In genomic region chr9:52168686-52169270, GRCm38 (mm10) we compare ENCODE assay signal across 8 mouse cellular contexts. TPM values are rescaled to one million over a fixed set of nuclear protein-coding genes. Genes with fewer than 3 reads are reported as not detected.
DNase-seq lines count a peak whose midpoint lies in the region; ATAC-seq and TF ChIP-seq lines count a peak whose summit lies in the region.

No protein-coding gene starts in this region.

- peak overlapping the region; percentile 99 for H3K9ac ChIP-seq in heart, embryonic 15.5 days
- H3K9ac ChIP-seq in liver, postnatal 0 days (replicated peaks), result peak overlapping the region; percentile 75

- H3K4me3 ChIP-seq in bone marrow, adult 2 months (replicated peaks; ENCODE audit: control insufficient read depth, low read depth, low read length), result no peak overlapping the region
- H3K4me3 ChIP-seq in forebrain, embryonic 10.5 days, result peak overlapping the region; percentile 95
- peak overlapping the region; percentile 90 for H3K4me3 ChIP-seq in heart, embryonic 15.5 days
- peak overlapping the region; percentile 66 for H3K4me3 ChIP-seq in liver, postnatal 0 days (ENCODE audit: low read depth, low read length)

- peak overlapping the region; percentile 63 for H3K4me2 ChIP-seq in heart, embryonic 15.5 days
- peak overlapping the region; percentile 95 for H3K4me2 ChIP-seq in liver, postnatal 0 days (ENCODE audit: low read depth, low read length)

- peak; percentile 83 for DNase-seq in forebrain, embryonic 10.5 days (ENCODE audit: extremely low spot score, low spot score)
- DNase-seq in kidney, postnatal 25 days, result peak; percentile 84 to 93
- DNase-seq in liver, postnatal 0 days, result peak; percentile 71
- peak; percentile 67 for DNase-seq in thymus, postnatal 0 days (ENCODE audit: low spot score)

- WGBS in bone marrow, adult 2 months, result 2% methylated on average over 30 of the region's 34 CpGs
- WGBS in forebrain, embryonic 10.5 days, result 1% methylated on average over 34 of the region's 34 CpGs
- 2% methylated on average over 24 of the region's 34 CpGs for WGBS in heart, embryonic 15.5 days
- WGBS in liver, postnatal 0 days (ENCODE audit: insufficient replicate concordance), result 1% methylated on average over 32 of the region's 34 CpGs

- TF ChIP-seq EP300 in liver, postnatal 0 days (IDR thresholded peaks at IDR 0.05; ENCODE audit: low read depth), result no peak

- H3K27me3 ChIP-seq in forebrain, embryonic 10.5 days (ENCODE audit: poor library complexity, severe bottlenecking), result peaks cover 24% of the 10 kb centered on the region
- H3K27me3 ChIP-seq in heart, embryonic 15.5 days, result no peaks in the 10 kb centered on the region
- peaks cover 20% of the 10 kb centered on the region; the same call in 1 of the 2 replicates for H3K27me3 ChIP-seq in liver, postnatal 0 days (ENCODE audit: insufficient read depth, low read length)

- TF ChIP-seq CTCF in bone marrow, adult 2 months (IDR thresholded peaks at IDR 0.05; ENCODE audit: control insufficient read depth, insufficient read depth, low read length), result no peak
- TF ChIP-seq CTCF in liver, postnatal 0 days (IDR thresholded peaks at IDR 0.05; ENCODE audit: low read depth), result peak; percentile 45

- H3K9me3 ChIP-seq in forebrain, embryonic 10.5 days, result no peaks in the 10 kb centered on the region
- H3K9me3 ChIP-seq in heart, embryonic 15.5 days (replicated peaks), result no peaks in the 10 kb centered on the region
- no peaks in the 10 kb centered on the region for H3K9me3 ChIP-seq in liver, postnatal 0 days (ENCODE audit: low read length)

- no peaks in the 10 kb centered on the region for H3K36me3 ChIP-seq in forebrain, embryonic 10.5 days (replicated peaks)
- no peaks in the 10 kb centered on the region for H3K36me3 ChIP-seq in heart, embryonic 15.5 days
- no peaks in the 10 kb centered on the region for H3K36me3 ChIP-seq in liver, postnatal 0 days (replicated peaks; ENCODE audit: insufficient read depth, low read length)

- no peaks in the 10 kb centered on the region; the same call in 1 of the 2 replicates for H3K4me1 ChIP-seq in bone marrow, adult 2 months (ENCODE audit: control insufficient read depth, insufficient read depth, low read length)
- H3K4me1 ChIP-seq in forebrain, embryonic 10.5 days, result peaks cover 28% of the 10 kb centered on the region
- H3K4me1 ChIP-seq in heart, embryonic 15.5 days (replicated peaks), result peaks cover 19% of the 10 kb centered on the region
- H3K4me1 ChIP-seq in liver, postnatal 0 days (ENCODE audit: insufficient read depth), result peaks cover 19% of the 10 kb centered on the region

- no peak for TF ChIP-seq POLR2A in bone marrow, adult 2 months (IDR thresholded peaks at IDR 0.05; ENCODE audit: borderline replicate concordance, control insufficient read depth, low read depth, low read length)

- ATAC-seq in CD4-positive, CD25-positive, alpha-beta regulatory T cell, adult 4 months, result peak; percentile 87
- ATAC-seq in heart, embryonic 15.5 days (replicated peaks; ENCODE audit: insufficient number of reproducible peaks, insufficient read depth, low FRiP score, low read depth), result peak; percentile 87
- ATAC-seq in liver, postnatal 0 days, result peak; percentile 74
- peak; percentile 53; the same call in 1 of the 2 replicates for ATAC-seq in neutrophil, adult 5-6 weeks (ENCODE audit: extremely low read depth, insufficient number of reproducible peaks, low FRiP score, poor library complexity, severe bottlenecking)

- H3K27ac ChIP-seq in bone marrow, adult 2 months (ENCODE audit: control insufficient read depth, insufficient read depth, low read depth, low read length, poor library complexity), result peak overlapping the region; percentile 73; the same call in 1 of the 2 replicates
- H3K27ac ChIP-seq in forebrain, embryonic 10.5 days, result peak overlapping the region; percentile 99
- H3K27ac ChIP-seq in heart, embryonic 15.5 days, result peak overlapping the region; percentile 95
- peak overlapping the region; percentile 53 for H3K27ac ChIP-seq in liver, postnatal 0 days (ENCODE audit: low read depth)

RNA-seq across cellular contexts. Expression of gene Zc3h12c, which starts 0.4 kb away (rescaled TPM):
- 1 to 10 TPM in 1 of 2 experiments, under 1 TPM in 1; 0.95 to 1.2 TPM for polyA plus RNA-seq in CD4-positive, CD25-positive, alpha-beta regulatory T cell, adult 4 months (2017; shearing (Covaris generic))
- polyA plus RNA-seq in bone marrow, adult 2 months (2011; ENCODE audit: insufficient read depth, insufficient read length, low replicate concordance, missing spikeins), result 0.59 and 2.1 TPM in 2 replicates
- 5.8 and 6.0 TPM in 2 replicates for polyA plus RNA-seq in forebrain, embryonic 10.5 days (2016; fragmentation: Nextera tagmentation; extraction: Ambion mirVana)
- 2.2 and 2.3 TPM in 2 replicates for polyA plus RNA-seq in heart, embryonic 15.5 days (2015; fragmentation: Nextera tagmentation; extraction: Ambion mirVana)
- polyA plus RNA-seq in liver, postnatal 0 days (2015; fragmentation: Nextera tagmentation; extraction: Ambion mirVana), result 0.72 and 0.75 TPM in 2 replicates
- total RNA-seq in neutrophil, adult 5-6 weeks (2017), result 0.93 and 1.1 TPM in 2 replicates
- polyA plus RNA-seq in thymus, postnatal 0 days (2015; fragmentation: Nextera tagmentation; extraction: Ambion mirVana), result 1.6 TPM in 2 replicates
